ENCODE assay signal across 9 mouse cellular contexts in genomic region chr9:118479508-118480291, GRCm38 (mm10). TPM values are rescaled to one million over a fixed set of nuclear protein-coding genes. Genes with fewer than 3 reads are reported as not detected.
DNase-seq lines count a peak whose midpoint lies in the region; ATAC-seq and TF ChIP-seq lines count a peak whose summit lies in the region.
"Had no signal": no experiment of that assay in that cellular context is flagged by ENCODE, and none has a peak within 500 bp of the region (broad histone marks: within the 10 kb centered on the region; RNA-seq: fewer than 3 reads in every experiment).

No protein-coding gene starts in this region.

- peaks cover 96% of the 10 kb centered on the region for H3K27me3 ChIP-seq in kidney, embryonic 16.5 days (ENCODE audit: insufficient read depth, low read length)
- peaks cover 100% of the 10 kb centered on the region for H3K27me3 ChIP-seq in forebrain, embryonic 10.5 days (ENCODE audit: poor library complexity, severe bottlenecking)
- peaks cover 93% of the 10 kb centered on the region for H3K27me3 ChIP-seq in intestine, postnatal 0 days (replicated peaks; ENCODE audit: control insufficient read depth, insufficient read depth, low read length)
- peaks cover 96% of the 10 kb centered on the region for H3K27me3 ChIP-seq in neural tube, embryonic 12.5 days (replicated peaks)

- H3K9ac ChIP-seq in kidney, embryonic 16.5 days (replicated peaks; ENCODE audit: low read length) = no peak overlapping the region
- no peak overlapping the region for H3K9ac ChIP-seq in intestine, postnatal 0 days (ENCODE audit: low read depth, low read length)
- no peak overlapping the region for H3K9ac ChIP-seq in neural tube, embryonic 12.5 days

- no peak overlapping the region for H3K27ac ChIP-seq in kidney, embryonic 16.5 days (ENCODE audit: low read length)
- peak overlapping the region; percentile 53 for H3K27ac ChIP-seq in forebrain, embryonic 10.5 days
- no peak overlapping the region for H3K27ac ChIP-seq in intestine, postnatal 0 days (ENCODE audit: low read depth, low read length)
- no peak overlapping the region for H3K27ac ChIP-seq in neural tube, embryonic 12.5 days

- no peaks in the 10 kb centered on the region for H3K9me3 ChIP-seq in kidney, embryonic 16.5 days (ENCODE audit: low read length)
- no peaks in the 10 kb centered on the region for H3K9me3 ChIP-seq in forebrain, embryonic 10.5 days
- H3K9me3 ChIP-seq in intestine, postnatal 0 days (ENCODE audit: control insufficient read depth) = no peaks in the 10 kb centered on the region
- H3K9me3 ChIP-seq in neural tube, embryonic 12.5 days = no peaks in the 10 kb centered on the region

- H3K4me1 ChIP-seq in kidney, embryonic 16.5 days (ENCODE audit: insufficient read depth, low read length) = peaks cover 27% of the 10 kb centered on the region
- H3K4me1 ChIP-seq in forebrain, embryonic 10.5 days = peaks cover 36% of the 10 kb centered on the region
- H3K4me1 ChIP-seq in intestine, postnatal 0 days (replicated peaks; ENCODE audit: control insufficient read depth, insufficient read depth, low read length) = no peaks in the 10 kb centered on the region; the same call in 1 of the 2 replicates
- peaks cover 26% of the 10 kb centered on the region for H3K4me1 ChIP-seq in neural tube, embryonic 12.5 days

- no peak for DNase-seq in kidney, adult 8-10 months
- peak; percentile 49 for DNase-seq in forebrain, embryonic 10.5 days (ENCODE audit: extremely low spot score, low spot score)
- no peak for DNase-seq in thymus, adult 18-20 months
- no peak for DNase-seq in spleen, postnatal 4 days (ENCODE audit: low spot score in 2 of 2)
- no peak for DNase-seq in ovary, postnatal 36 days (ENCODE audit: low spot score)
- DNase-seq: gastrocnemius, postnatal 10 days had no signal

- peak overlapping the region; percentile 50; the same call in 1 of the 2 replicates for H3K4me3 ChIP-seq in kidney, embryonic 16.5 days (ENCODE audit: low read length)
- H3K4me3 ChIP-seq in forebrain, embryonic 10.5 days = peak overlapping the region; percentile 46
- H3K4me3 ChIP-seq in intestine, postnatal 0 days (ENCODE audit: low read depth, low read length) = peak overlapping the region; percentile 52
- H3K4me3 ChIP-seq in neural tube, embryonic 12.5 days = peak overlapping the region; percentile 33

- 0 out of 2 replicates have a peak, but pooled peaks have one; percentile 24 for ATAC-seq in kidney, embryonic 16.5 days (ENCODE audit: low FRiP score, low TSS enrichment)
- no peak for ATAC-seq in intestine, postnatal 0 days
- ATAC-seq in neural tube, embryonic 12.5 days (ENCODE audit: low FRiP score, low read depth) = no peak

- no peak for TF ChIP-seq CTCF in intestine, postnatal 0 days (IDR thresholded peaks at IDR 0.05; ENCODE audit: low read depth)

- WGBS in kidney, embryonic 16.5 days = 6% methylated on average over 23 of the region's 23 CpGs
- WGBS in forebrain, embryonic 10.5 days = 2% methylated on average over 23 of the region's 23 CpGs
- WGBS in intestine, postnatal 0 days = 11% methylated on average over 23 of the region's 23 CpGs
- WGBS in neural tube, embryonic 12.5 days = 1% methylated on average over 23 of the region's 23 CpGs

- peak overlapping the region; percentile 74; the same call in 1 of the 2 replicates for H3K4me2 ChIP-seq in kidney, embryonic 16.5 days (replicated peaks; ENCODE audit: low read depth, low read length)
- peak overlapping the region; percentile 74 for H3K4me2 ChIP-seq in intestine, postnatal 0 days (replicated peaks; ENCODE audit: low read depth)
- H3K4me2 ChIP-seq in neural tube, embryonic 12.5 days (replicated peaks) = peak overlapping the region; percentile 55; the same call in 1 of the 2 replicates

- no peaks in the 10 kb centered on the region for H3K36me3 ChIP-seq in kidney, embryonic 16.5 days (ENCODE audit: insufficient read depth, low read length)
- no peaks in the 10 kb centered on the region for H3K36me3 ChIP-seq in forebrain, embryonic 10.5 days (replicated peaks)
- no peaks in the 10 kb centered on the region for H3K36me3 ChIP-seq in intestine, postnatal 0 days (ENCODE audit: control insufficient read depth, insufficient read depth)
- no peaks in the 10 kb centered on the region for H3K36me3 ChIP-seq in neural tube, embryonic 12.5 days

RNA-seq across cellular contexts. Expression of gene Eomes, which starts 1.7 kb away (rescaled TPM):
- polyA plus RNA-seq in kidney, embryonic 16.5 days (2015; fragmentation: Nextera tagmentation; extraction: Ambion mirVana) = 0.06 TPM in 1 of 2 replicates, not detected in the other
- polyA plus RNA-seq in forebrain, embryonic 10.5 days (2016; fragmentation: Nextera tagmentation; extraction: Ambion mirVana) = 6.2 and 7.7 TPM in 2 replicates
- not detected in 2 replicates for polyA plus RNA-seq in intestine, postnatal 0 days (2015; fragmentation: Nextera tagmentation; extraction: Ambion mirVana)
- 0.05 and 0.08 TPM in 2 replicates for polyA plus RNA-seq in neural tube, embryonic 12.5 days (2016; fragmentation: Nextera tagmentation; extraction: Ambion mirVana)

RNA-seq across cellular contexts. Expression of gene Golga4, which starts 26.4 kb away (rescaled TPM):
- polyA plus RNA-seq in kidney, embryonic 16.5 days (2015; fragmentation: Nextera tagmentation; extraction: Ambion mirVana) = 55.1 and 63.6 TPM in 2 replicates
- polyA plus RNA-seq in forebrain, embryonic 10.5 days (2016; fragmentation: Nextera tagmentation; extraction: Ambion mirVana) = 40.0 and 42.1 TPM in 2 replicates
- polyA plus RNA-seq in intestine, postnatal 0 days (2015; fragmentation: Nextera tagmentation; extraction: Ambion mirVana) = 52.5 and 57.4 TPM in 2 replicates
- 63.5 and 67.0 TPM in 2 replicates for polyA plus RNA-seq in neural tube, embryonic 12.5 days (2016; fragmentation: Nextera tagmentation; extraction: Ambion mirVana)
